Mouse (Mus musculus) right cerebral cortex, adult 18-20 months (tissue): Measurements from ENCODE around the gene Tor2a.

Experiments
- DNase-seq: peaks from one replicate; pipeline ENCODE4 v3.0.0; 2022; ENCODE audit warnings: mixed read lengths

Tor2a gene

GRCm38 (mm10) chr2:32768661-32769285, 11.7 kb downstream of the Tor2a start:
- no peak for DNase-seq

DNA sequence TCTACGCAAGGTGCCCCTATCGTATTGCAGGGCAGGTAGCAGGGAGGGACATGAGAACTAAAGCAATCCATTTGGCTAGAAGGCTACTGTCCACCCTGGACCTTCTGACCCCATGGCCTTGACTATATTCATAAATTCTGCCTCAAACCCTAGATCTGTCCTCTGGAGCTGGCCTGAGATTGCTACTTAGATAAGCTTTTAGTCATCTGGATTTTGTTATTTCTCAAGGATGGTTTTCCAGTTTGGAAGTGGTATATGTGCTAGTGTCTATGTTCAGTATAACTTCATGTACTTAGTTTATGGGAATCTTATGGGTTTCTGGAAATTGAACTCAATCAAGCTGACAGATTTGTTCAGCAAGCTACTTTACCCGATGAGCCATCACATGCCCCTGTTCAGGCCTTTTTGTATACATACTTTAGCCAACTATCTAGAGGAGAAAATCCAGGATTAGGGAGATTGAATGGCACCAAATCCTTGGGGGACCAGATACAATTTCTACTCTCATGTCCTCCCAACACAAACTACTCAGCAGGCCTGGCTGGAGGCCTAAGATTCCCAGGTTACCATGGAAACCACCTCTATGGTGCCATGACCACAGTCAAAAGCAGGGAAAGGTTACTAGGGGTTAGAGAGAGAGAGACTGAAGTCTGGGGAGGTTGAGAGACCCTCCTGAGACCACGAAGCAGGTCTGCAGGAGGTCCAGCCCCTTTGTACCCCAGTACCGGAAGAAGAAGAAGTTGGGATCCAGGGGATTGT, 12.5 kb downstream of the Tor2a start:
- DNase-seq, result no peak

GRCm38 (mm10) chr2:32771886-32772285, 14.9 kb downstream of the Tor2a start:
- no peak for DNase-seq

DNA sequence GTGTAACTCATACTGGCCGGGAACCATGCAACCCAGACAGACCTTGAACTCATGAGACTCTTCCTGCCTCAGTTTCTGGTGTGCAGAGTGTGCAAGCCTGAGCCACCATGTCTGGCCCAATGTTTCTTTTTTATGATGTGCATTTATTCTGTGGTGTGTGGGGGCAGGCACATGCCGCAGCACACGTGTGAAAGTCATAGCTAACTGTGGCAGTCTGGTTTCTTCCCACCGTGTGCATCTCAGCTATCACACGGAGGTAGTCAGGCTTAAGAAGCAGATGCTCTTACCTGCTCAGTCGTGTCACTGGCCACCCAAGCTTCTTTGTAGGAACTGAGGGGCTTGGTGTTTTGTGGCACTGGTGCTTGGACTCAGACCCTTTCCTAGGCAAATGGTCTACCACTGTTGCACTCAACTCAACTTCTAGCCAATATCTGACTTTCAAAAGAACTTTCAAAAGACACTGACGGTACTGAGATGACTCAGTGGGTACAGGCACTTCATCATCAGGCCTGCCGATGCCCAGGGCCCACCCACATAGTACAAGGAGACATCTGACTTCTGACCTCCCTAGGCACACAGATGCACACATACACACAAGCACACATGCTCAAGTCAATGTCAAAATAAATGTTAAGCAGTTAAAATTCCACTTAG, 15.7 kb downstream of the Tor2a start:
- no peak for DNase-seq

GRCm38 (mm10) chr2:32775359-32776074, 18.5 kb downstream of the Tor2a start, which contains the start of the genes Ttc16 and Ptrh1:
TSS of gene Ttc16 (minus strand) at chr2:32775633.
TSS of gene Ptrh1 (plus strand) at chr2:32775786.
- DNase-seq, result peak; percentile 97

DNA sequence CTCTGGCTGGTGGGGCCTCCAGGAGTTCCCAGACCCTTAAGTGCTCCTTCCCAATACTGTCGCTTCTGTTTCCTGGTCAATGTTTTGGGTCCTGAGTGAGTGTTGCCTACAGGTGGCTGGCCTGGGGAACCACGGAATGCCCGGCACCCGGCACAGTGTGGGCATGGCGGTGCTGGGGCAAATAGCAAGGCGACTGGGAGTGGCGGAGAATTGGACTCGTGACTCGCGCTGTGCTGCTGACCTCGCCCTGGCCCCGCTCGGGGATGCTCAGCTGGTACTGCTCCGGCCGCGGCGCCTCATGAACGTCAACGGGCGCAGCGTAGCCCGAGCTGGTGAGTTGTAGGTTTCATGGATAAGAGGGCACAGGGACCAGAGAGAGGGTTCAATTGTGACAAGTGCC, 19.2 kb downstream of the Tor2a start:
- DNase-seq, result no peak

- DNase-seq, result no peak
Observed at GRCm38 (mm10) chr2:32778081-32778480, 21.0 kb downstream of the Tor2a start.

- peak; percentile 58 for DNase-seq
Observed at GRCm38 (mm10) chr2:32779131-32779530, 22.1 kb downstream of the Tor2a start.

GRCm38 (mm10) chr2:32779714-32780113, 22.7 kb downstream of the Tor2a start:
- DNase-seq, result no peak

DNA sequence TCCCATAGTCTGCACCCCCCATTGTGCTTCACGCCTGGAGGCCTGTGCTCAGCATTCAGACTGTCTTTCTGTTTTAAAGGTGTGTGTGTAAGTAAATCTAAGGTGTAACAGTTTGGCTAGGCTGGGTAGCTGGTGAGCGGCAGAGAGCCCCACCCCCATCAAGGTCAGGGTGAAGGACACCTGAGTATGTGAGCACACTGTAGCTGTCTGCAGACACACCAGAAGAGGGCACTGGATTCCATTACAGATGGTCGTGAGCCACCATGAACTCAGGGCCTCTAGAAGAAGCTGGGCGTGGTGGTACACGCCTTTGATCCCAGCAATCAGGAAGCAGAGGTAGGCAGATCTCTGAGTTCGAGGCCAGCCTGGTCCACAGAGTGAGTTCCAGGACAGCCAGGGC, 24.7 kb downstream of the Tor2a start:
- DNase-seq, result no peak

- no peak for DNase-seq
Observed at GRCm38 (mm10) chr2:32784048-32784681, 27.1 kb downstream of the Tor2a start, which contains the start of gene Cfap157. TSS of gene Cfap157 (minus strand) at chr2:32784428.

DNA sequence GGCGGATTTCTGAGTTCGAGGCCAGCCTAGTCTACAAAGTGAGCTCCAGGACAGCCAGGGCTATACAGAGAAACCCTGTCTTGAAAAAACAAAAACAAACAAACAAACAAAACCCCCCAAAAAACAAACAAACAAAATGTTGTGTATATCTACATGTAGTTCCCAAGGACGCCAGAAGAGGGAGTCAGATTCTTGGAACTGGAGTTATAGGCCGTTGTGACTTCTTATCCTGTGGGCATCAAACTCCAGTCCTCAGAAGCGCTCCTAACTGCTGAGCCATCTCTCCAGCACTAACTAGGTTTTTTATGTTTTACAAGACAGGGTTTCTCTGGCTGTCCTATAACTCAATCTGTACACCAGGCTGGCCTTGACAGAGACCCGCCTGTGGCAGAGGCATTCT, 30.1 kb downstream of the Tor2a start:
- no peak for DNase-seq

GRCm38 (mm10) chr2:32788581-32788980, 31.5 kb downstream of the Tor2a start:
- DNase-seq, result no peak

DNA sequence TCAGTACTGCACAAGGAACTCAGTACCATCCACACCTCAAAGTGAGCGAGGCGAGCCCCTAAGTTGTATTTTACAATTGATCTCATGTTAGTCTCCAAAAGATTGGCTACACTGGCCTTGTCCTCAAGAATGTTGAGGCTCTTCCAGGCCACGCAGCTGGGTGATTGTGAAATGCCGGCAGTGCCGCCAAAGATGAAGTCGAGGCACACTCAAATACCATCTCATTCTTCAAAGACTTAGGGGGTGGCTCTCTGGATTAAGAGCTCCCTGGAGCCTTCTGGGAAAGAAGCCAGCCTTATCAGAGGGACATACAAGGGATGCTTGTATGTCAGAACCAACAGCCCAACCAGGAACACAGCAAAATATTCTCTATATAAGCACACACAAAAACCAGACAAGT, 34.3 kb downstream of the Tor2a start:
- no peak for DNase-seq

GRCm38 (mm10) chr2:32795748-32796418, 38.8 kb downstream of the Tor2a start:
- no peak for DNase-seq

DNA sequence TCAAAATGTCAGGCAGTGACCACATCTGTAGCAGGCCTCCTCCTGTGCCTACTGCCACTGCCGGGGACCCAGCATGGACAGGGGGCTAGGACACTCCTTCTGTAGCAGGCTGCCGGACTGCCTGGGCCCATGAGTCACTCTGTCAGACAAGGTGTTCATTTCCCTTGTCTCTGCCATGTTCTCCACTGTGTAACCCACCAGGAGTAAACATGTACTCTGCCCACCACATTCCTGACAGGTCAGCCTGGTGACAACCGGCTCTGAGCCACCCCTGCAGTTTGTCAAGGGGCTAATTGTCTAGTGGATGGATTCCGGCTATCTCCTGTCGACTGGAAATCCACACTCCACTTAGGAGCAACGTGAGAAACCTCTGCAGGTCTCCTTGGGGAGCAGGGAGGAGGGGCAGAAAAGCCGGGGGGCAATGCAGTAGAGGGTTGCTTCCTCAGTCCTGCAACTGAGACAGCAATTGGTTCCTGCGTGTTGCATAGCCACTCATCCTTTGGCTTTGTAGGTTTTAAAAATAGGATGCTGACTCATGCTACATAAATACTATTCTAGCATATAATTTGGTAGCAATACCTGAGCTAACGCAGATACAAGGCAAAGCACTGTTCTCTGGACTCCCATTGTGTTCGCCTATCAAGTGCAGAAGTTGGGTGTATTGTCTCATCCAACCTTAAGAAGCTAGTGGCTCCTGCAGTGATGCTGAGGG, 41.4 kb downstream of the Tor2a start:
- DNase-seq, result peak; percentile 27

DNA sequence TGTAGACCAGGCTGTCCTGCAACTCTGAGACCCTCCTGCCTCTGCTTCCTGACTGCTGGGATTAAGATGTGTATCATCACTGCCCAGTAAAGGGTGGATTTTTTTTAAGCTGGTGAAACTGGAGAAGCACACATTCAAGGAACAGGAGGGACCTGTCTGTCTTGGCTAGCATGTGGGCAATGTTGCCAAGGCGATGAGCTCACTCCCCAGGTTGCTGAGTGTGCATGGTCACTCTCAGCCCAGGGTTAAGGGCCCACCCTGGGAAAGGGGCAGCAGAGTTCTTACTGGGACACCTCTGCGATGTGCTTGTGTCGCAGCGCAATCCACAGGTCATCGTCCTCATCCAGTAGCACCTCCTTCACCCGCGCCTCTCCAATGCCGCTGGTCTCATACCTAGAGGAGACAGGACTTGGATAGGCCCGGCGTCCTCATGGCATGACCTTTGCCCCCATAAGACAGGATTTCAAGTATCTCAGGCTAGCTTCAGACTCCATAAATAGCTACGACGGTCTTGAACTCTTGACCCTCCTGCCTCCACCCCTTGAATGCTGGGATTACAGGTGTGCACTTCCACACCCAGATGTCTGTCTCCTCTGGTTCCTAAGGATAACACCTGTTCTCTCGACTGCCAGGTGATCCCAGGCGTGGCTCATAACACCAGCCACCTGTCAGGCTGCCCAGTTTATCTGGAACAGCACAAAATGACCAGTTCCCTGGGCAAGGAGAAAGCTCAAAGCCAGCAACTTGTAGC, 52.0 kb downstream of the Tor2a start:
- no peak for DNase-seq
